Comparison of ENCODE assay signal across 12 mouse cellular contexts in genomic region chr5:23225621-23226020, GRCm38 (mm10).
A peak's percentile ranks its signal among the peaks of the same experiment; 100 is the strongest.
DNase-seq lines count a peak whose midpoint lies in the region; ATAC-seq lines count a peak whose summit lies in the region.
"Had no signal": no experiment of that assay in that cellular context is flagged by ENCODE, and none has a peak within 500 bp of the region (broad histone marks: within the 10 kb centered on the region; RNA-seq: fewer than 3 reads in every experiment).

No protein-coding gene starts in this region.

- no peaks in the 10 kb centered on the region for H3K4me1 ChIP-seq in forebrain, embryonic 11.5 days (replicated peaks; ENCODE audit: control insufficient read depth, insufficient read depth, low read length)
- H3K4me1 ChIP-seq in forebrain, embryonic 15.5 days: peaks cover 3% of the 10 kb centered on the region; the same call in 1 of the 2 replicates
- H3K4me1 ChIP-seq in intestine, embryonic 14.5 days (replicated peaks; ENCODE audit: control insufficient read depth, insufficient read depth, low read length): no peaks in the 10 kb centered on the region
- no peaks in the 10 kb centered on the region for H3K4me1 ChIP-seq in intestine, embryonic 16.5 days (ENCODE audit: control insufficient read depth, insufficient read depth, low read length)
- peaks cover 18% of the 10 kb centered on the region for H3K4me1 ChIP-seq in limb, embryonic 13.5 days
- H3K4me1 ChIP-seq: heart, embryonic 12.5 days had no signal

- H3K9me3 ChIP-seq in forebrain, embryonic 11.5 days (ENCODE audit: control insufficient read depth, low read length): no peaks in the 10 kb centered on the region
- no peaks in the 10 kb centered on the region for H3K9me3 ChIP-seq in forebrain, embryonic 15.5 days
- H3K9me3 ChIP-seq in intestine, embryonic 14.5 days (ENCODE audit: control insufficient read depth, low read length): no peaks in the 10 kb centered on the region
- H3K9me3 ChIP-seq in intestine, embryonic 16.5 days (ENCODE audit: control insufficient read depth, low read length): no peaks in the 10 kb centered on the region
- H3K9me3 ChIP-seq in limb, embryonic 13.5 days: no peaks in the 10 kb centered on the region
- H3K9me3 ChIP-seq: heart, embryonic 12.5 days; limb, embryonic 15.5 days had no signal

- no peaks in the 10 kb centered on the region for H3K36me3 ChIP-seq in forebrain, embryonic 11.5 days (ENCODE audit: control insufficient read depth, insufficient read depth, low read length)
- no peaks in the 10 kb centered on the region for H3K36me3 ChIP-seq in forebrain, embryonic 15.5 days
- H3K36me3 ChIP-seq in intestine, embryonic 14.5 days (ENCODE audit: control insufficient read depth, insufficient read depth, low read length): no peaks in the 10 kb centered on the region
- no peaks in the 10 kb centered on the region for H3K36me3 ChIP-seq in intestine, embryonic 16.5 days (ENCODE audit: control insufficient read depth, insufficient read depth, low read length)
- no peaks in the 10 kb centered on the region for H3K36me3 ChIP-seq in limb, embryonic 13.5 days
- H3K36me3 ChIP-seq: heart, embryonic 12.5 days; limb, embryonic 15.5 days had no signal

- ATAC-seq in forebrain, embryonic 11.5 days (replicated peaks; ENCODE audit: low FRiP score): peak; percentile 59; the same call in 1 of the 2 replicates
- ATAC-seq in forebrain, embryonic 15.5 days (replicated peaks): no peak
- ATAC-seq in intestine, embryonic 14.5 days (replicated peaks; ENCODE audit: low FRiP score, low TSS enrichment, low read depth): no peak
- ATAC-seq in intestine, embryonic 16.5 days: no peak
- ATAC-seq in limb, embryonic 13.5 days (ENCODE audit: low FRiP score, low read depth): no peak
- ATAC-seq: activated CD4-positive, CD25-positive, alpha-beta regulatory T cell, adult 4 months had no signal

- no peak overlapping the region for H3K27ac ChIP-seq in forebrain, embryonic 11.5 days (ENCODE audit: low read depth, low read length)
- no peak overlapping the region for H3K27ac ChIP-seq in forebrain, embryonic 15.5 days (replicated peaks)
- H3K27ac ChIP-seq in intestine, embryonic 14.5 days (ENCODE audit: low read depth): no peak overlapping the region
- H3K27ac ChIP-seq in intestine, embryonic 16.5 days (ENCODE audit: low read length): no peak overlapping the region
- no peak overlapping the region for H3K27ac ChIP-seq in limb, embryonic 13.5 days
- H3K27ac ChIP-seq: limb, embryonic 15.5 days had no signal

- H3K4me2 ChIP-seq in forebrain, embryonic 11.5 days (ENCODE audit: low read depth, low read length, severe bottlenecking): no peak overlapping the region
- H3K4me2 ChIP-seq in forebrain, embryonic 15.5 days (replicated peaks): no peak overlapping the region
- H3K4me2 ChIP-seq in intestine, embryonic 14.5 days (ENCODE audit: low read length): peak overlapping the region; percentile 52; the same call in 1 of the 2 replicates
- H3K4me2 ChIP-seq in intestine, embryonic 16.5 days (ENCODE audit: low read depth, low read length): no peak overlapping the region
- H3K4me2 ChIP-seq in limb, embryonic 13.5 days (replicated peaks): peak overlapping the region; percentile 59; the same call in 1 of the 2 replicates

- no peak for DNase-seq in forebrain, embryonic 11.5 days (ENCODE audit: low spot score)
- no peak for DNase-seq in intestine, embryonic 14.5 days (ENCODE audit: low spot score)
- DNase-seq in Muller cell, postnatal 12 days (ENCODE audit: inconsistent ontology term): peak; percentile 83
- no peak for DNase-seq in thymus, postnatal 36 days
- DNase-seq in ovary, postnatal 10 days (ENCODE audit: low spot score): no peak
- DNase-seq: thymus, adult 18-20 months had no signal

- WGBS in forebrain, embryonic 11.5 days: 29% methylated on average over 8 of the region's 8 CpGs
- WGBS in forebrain, embryonic 15.5 days: 25% methylated on average over 8 of the region's 8 CpGs
- WGBS in intestine, embryonic 14.5 days: 37% methylated on average over 8 of the region's 8 CpGs
- 38% methylated on average over 8 of the region's 8 CpGs for WGBS in intestine, embryonic 16.5 days
- 28% methylated on average over 8 of the region's 8 CpGs for WGBS in limb, embryonic 13.5 days

- H3K27me3 ChIP-seq in forebrain, embryonic 11.5 days (ENCODE audit: control insufficient read depth, insufficient read depth, low read length): no peaks in the 10 kb centered on the region
- no peaks in the 10 kb centered on the region for H3K27me3 ChIP-seq in forebrain, embryonic 15.5 days
- no peaks in the 10 kb centered on the region for H3K27me3 ChIP-seq in intestine, embryonic 14.5 days (replicated peaks; ENCODE audit: control insufficient read depth, insufficient read depth, low read length)
- no peaks in the 10 kb centered on the region for H3K27me3 ChIP-seq in intestine, embryonic 16.5 days (replicated peaks; ENCODE audit: control insufficient read depth, insufficient read depth, low read length)
- H3K27me3 ChIP-seq in limb, embryonic 13.5 days: 0 out of 2 replicates have a peak, but pooled peaks cover 2% of the 10 kb centered on the region
- H3K27me3 ChIP-seq: heart, embryonic 12.5 days; limb, embryonic 15.5 days had no signal

- H3K9ac ChIP-seq in forebrain, embryonic 11.5 days (ENCODE audit: low read length): no peak overlapping the region
- H3K9ac ChIP-seq in forebrain, embryonic 15.5 days (replicated peaks): no peak overlapping the region
- no peak overlapping the region for H3K9ac ChIP-seq in intestine, embryonic 14.5 days (ENCODE audit: low read length)
- no peak overlapping the region for H3K9ac ChIP-seq in intestine, embryonic 16.5 days (ENCODE audit: low read depth, low read length)
- no peak overlapping the region for H3K9ac ChIP-seq in limb, embryonic 13.5 days

- no peak overlapping the region for H3K4me3 ChIP-seq in forebrain, embryonic 11.5 days (ENCODE audit: low read depth, low read length)
- H3K4me3 ChIP-seq in forebrain, embryonic 15.5 days: no peak overlapping the region
- no peak overlapping the region for H3K4me3 ChIP-seq in intestine, embryonic 14.5 days (ENCODE audit: low read depth, low read length)
- H3K4me3 ChIP-seq in intestine, embryonic 16.5 days (ENCODE audit: low read length): no peak overlapping the region
- no peak overlapping the region for H3K4me3 ChIP-seq in limb, embryonic 13.5 days

Comparison
In these comparisons a context has a peak if more than half of its experiments do, and no peak if none do; other contexts are left out.
1. H3K4me2 ChIP-seq: peak in intestine, embryonic 14.5 days (single experiment) and limb, embryonic 13.5 days (single experiment); none in forebrain, embryonic 11.5 days (single experiment), forebrain, embryonic 15.5 days (single experiment) and intestine, embryonic 16.5 days (single experiment).